Mouse (Mus musculus) MEL (cell line): ENCODE data around the gene Baz2a. TPM values are rescaled to one million over a fixed set of nuclear protein-coding genes. Genes with fewer than 3 reads are reported as not detected.

Experiments
- DNase-seq: peaks from one replicate; pipeline ENCODE4 v3.0.0; 2011; ENCODE audit warnings: low read depth, low spot score
- H3K27ac ChIP-seq: 2 replicates; pipeline ENCODE4 v1.5.1; 2012; ENCODE audit warnings: low read depth, mild to moderate bottlenecking, control low read depth, low read length, moderate library complexity; ENCODE audit not compliant: control insufficient read depth
- H3K27me3 ChIP-seq, 2 experiments: fragments of 150-350 bp in 1 of 2; sonication (generic) in 1 of 2; 2 replicates each; pipeline ENCODE4 v1.6.1; 2012; ENCODE audit warnings: low read length in 2 of 2, mild to moderate bottlenecking in 2 of 2, improper control_type of control experiment in 1 of 2, moderate library complexity in 1 of 2; ENCODE audit not compliant: insufficient read depth in 2 of 2, control insufficient read depth in 1 of 2
- H3K36me3 ChIP-seq, 2 experiments: 2 replicates each; pipeline ENCODE4 v1.6.1; 2012 to 2014; ENCODE audit warnings: low read length in 2 of 2, improper control_type of control experiment in 1 of 2, inconsistent platforms in 1 of 2, mild to moderate bottlenecking in 1 of 2; ENCODE audit not compliant: insufficient read depth in 2 of 2, control insufficient read depth in 1 of 2
- H3K4me1 ChIP-seq, 2 experiments: fragments of 150-350 bp in 1 of 2; sonication (generic) in 1 of 2; 2 replicates each; pipeline ENCODE4 v1.6.1; 2012; ENCODE audit warnings: low read length in 2 of 2, improper control_type of control experiment in 1 of 2, mild to moderate bottlenecking in 1 of 2; ENCODE audit not compliant: insufficient read depth in 2 of 2, control insufficient read depth in 1 of 2
- H3K4me3 ChIP-seq, 2 experiments: fragments of 150-350 bp in 1 of 2; sonication (generic) in 1 of 2; 2 replicates each; pipeline ENCODE4 v1.5.1; 2012; ENCODE audit warnings: low read depth in 2 of 2, low read length in 2 of 2, mild to moderate bottlenecking in 2 of 2, moderate library complexity in 2 of 2, control low read depth in 1 of 2, improper control_type of control experiment in 1 of 2; ENCODE audit not compliant: control insufficient read depth in 1 of 2, insufficient read depth in 1 of 2
- H3K79me2 ChIP-seq: 2 replicates; pipeline ENCODE4 v1.6.1; 2012; ENCODE audit warnings: mild to moderate bottlenecking, low read length, moderate library complexity; ENCODE audit not compliant: control insufficient read depth, poor library complexity, insufficient read depth
- H3K9ac ChIP-seq: 2 replicates; pipeline ENCODE4 v1.6.1; 2012; ENCODE audit warnings: low read depth, mild to moderate bottlenecking, control low read depth, low read length, moderate library complexity; ENCODE audit not compliant: control insufficient read depth, poor library complexity, severe bottlenecking
- H3K9me3 ChIP-seq: fragments of 150-350 bp; sonication (generic); replicated peaks from 2 replicates; pipeline ENCODE4 v1.6.1; 2012; ENCODE audit warnings: mild to moderate bottlenecking, low read length, improper control_type of control experiment, moderate library complexity; ENCODE audit not compliant: insufficient read depth
- CHD1 ChIP-seq: IDR thresholded peaks from 2 replicates; pipeline ENCODE4 v1.6.1; 2012; ENCODE audit warnings: low read depth, mild to moderate bottlenecking, inconsistent platforms, low read length, improper control_type of control experiment
- E2F4 ChIP-seq: IDR thresholded peaks from 2 replicates; pipeline ENCODE4 v1.6.1; 2011; ENCODE audit warnings: low read depth, low read length, improper control_type of control experiment, borderline replicate concordance
- ELF1 ChIP-seq: IDR thresholded peaks from 2 replicates; pipeline ENCODE4 v1.6.1; 2014; ENCODE audit warnings: low read depth, mild to moderate bottlenecking, inconsistent platforms, low read length, improper control_type of control experiment, moderate library complexity
- EP300 ChIP-seq, 2 experiments: IDR thresholded peaks; 2 replicates each; pipeline ENCODE4 v1.6.1; 2011; ENCODE audit warnings: improper control_type of control experiment in 2 of 2, low read length in 2 of 2, low read depth in 1 of 2, mild to moderate bottlenecking in 1 of 2
- ETS1 ChIP-seq: IDR thresholded peaks from 2 replicates; pipeline ENCODE4 v1.6.1; 2012; ENCODE audit warnings: low read depth, mild to moderate bottlenecking, inconsistent platforms, low read length, improper control_type of control experiment, moderate library complexity
- GATA1 ChIP-seq: IDR thresholded peaks from 2 replicates; pipeline ENCODE4 v1.6.1; 2011; ENCODE audit warnings: low read depth, low read length, improper control_type of control experiment
- HCFC1 ChIP-seq: IDR thresholded peaks from 2 replicates; pipeline ENCODE4 v1.6.1; 2012; ENCODE audit warnings: low read depth, mild to moderate bottlenecking, inconsistent platforms, low read length, improper control_type of control experiment, moderate library complexity
- KAT2A ChIP-seq: conservative IDR thresholded peaks from 2 replicates; pipeline ENCODE4 v1.6.1; 2012; ENCODE audit warnings: low read depth, low read length, improper control_type of control experiment, inconsistent platforms
- MAFK ChIP-seq: IDR thresholded peaks from 2 replicates; pipeline ENCODE4 v1.6.1; 2011; ENCODE audit warnings: low read depth, mild to moderate bottlenecking, low read length, improper control_type of control experiment, borderline replicate concordance
- MAZ ChIP-seq: IDR thresholded peaks from 2 replicates; pipeline ENCODE4 v1.6.1; 2012; ENCODE audit warnings: low read depth, mild to moderate bottlenecking, inconsistent platforms, low read length, improper control_type of control experiment
- MEF2A ChIP-seq: IDR thresholded peaks from 2 replicates; pipeline ENCODE4 v1.6.1; 2014; ENCODE audit warnings: low read depth, mild to moderate bottlenecking, inconsistent platforms, low read length, improper control_type of control experiment; ENCODE audit not compliant: poor library complexity, insufficient replicate concordance, severe bottlenecking; ENCODE audit errors: extremely low read depth
- MXI1 ChIP-seq: IDR thresholded peaks from 2 replicates; pipeline ENCODE4 v1.6.1; 2011; ENCODE audit warnings: mild to moderate bottlenecking, low read depth, low read length, improper control_type of control experiment
- MYB ChIP-seq: IDR thresholded peaks from 2 replicates; pipeline ENCODE4 v1.6.1; 2011; ENCODE audit warnings: mild to moderate bottlenecking, low read depth, low read length, improper control_type of control experiment
- MYC ChIP-seq: IDR thresholded peaks from 2 replicates; pipeline ENCODE4 v1.6.1; 2011; ENCODE audit warnings: low read depth, mild to moderate bottlenecking, low read length, improper control_type of control experiment, moderate library complexity
- POLR2AphosphoS2 ChIP-seq: IDR thresholded peaks from 2 replicates; pipeline ENCODE4 v1.6.1; 2011; ENCODE audit warnings: low read length, improper control_type of control experiment
- RAD21 ChIP-seq: IDR thresholded peaks from 2 replicates; pipeline ENCODE4 v1.6.1; 2011; ENCODE audit warnings: mild to moderate bottlenecking, low read depth, low read length, improper control_type of control experiment
- RCOR1 ChIP-seq: IDR thresholded peaks from 2 replicates; pipeline ENCODE4 v1.6.1; 2012; ENCODE audit warnings: low read depth, mild to moderate bottlenecking, inconsistent platforms, low read length, improper control_type of control experiment
- SIN3A ChIP-seq: IDR thresholded peaks from 2 replicates; pipeline ENCODE4 v1.6.1; 2012; ENCODE audit warnings: low read length, improper control_type of control experiment, inconsistent platforms
- UBTF ChIP-seq: IDR thresholded peaks from 2 replicates; pipeline ENCODE4 v1.6.1; 2012; ENCODE audit warnings: low read depth, mild to moderate bottlenecking, inconsistent platforms, low read length, improper control_type of control experiment, moderate library complexity, borderline replicate concordance; ENCODE audit not compliant: insufficient read depth
- USF1 ChIP-seq: IDR thresholded peaks from 2 replicates; pipeline ENCODE4 v1.6.1; 2014; ENCODE audit warnings: low read depth, mild to moderate bottlenecking, inconsistent platforms, low read length, improper control_type of control experiment, moderate library complexity
- ZC3H11A ChIP-seq: IDR thresholded peaks from 2 replicates; pipeline ENCODE4 v1.6.1; 2012; ENCODE audit warnings: low read depth, mild to moderate bottlenecking, inconsistent platforms, low read length, improper control_type of control experiment
- ZKSCAN1 ChIP-seq: IDR thresholded peaks from 2 replicates; pipeline ENCODE4 v1.6.1; 2012; ENCODE audit warnings: low read depth, mild to moderate bottlenecking, inconsistent platforms, low read length, improper control_type of control experiment, moderate library complexity
- ZNF384 ChIP-seq: IDR thresholded peaks from 2 replicates; pipeline ENCODE4 v1.6.1; 2012; ENCODE audit warnings: low read depth, mild to moderate bottlenecking, inconsistent platforms, low read length, improper control_type of control experiment
- polyA plus RNA-seq, 2 experiments: library from polyadenylated mRNA; stranded (reverse) in 1 of 2; unstranded in 1 of 2; fragments of >175 nt in 1 of 2; fragments of >200 nt in 1 of 2; gene quantifications; 2 replicates each; pipeline versions ENCODE4 v1.2.1 to v1.2.4; 2012; ENCODE audit warnings: low replicate concordance in 2 of 2, low read depth in 1 of 2; ENCODE audit not compliant: insufficient read length in 2 of 2, insufficient read depth in 1 of 2, missing spikeins in 1 of 2
- total RNA-seq: library from RNA; depleted of rRNA; stranded (reverse); fragments of 300-350 nt; gene quantifications from 2 replicates; pipeline ENCODE4 v1.2.3, GENCODE M21; 2012

Gene Baz2a
- total and polyA plus RNA-seq, 3 experiments = 5.5 to 46.0 (median 33.8) TPM

DNA sequence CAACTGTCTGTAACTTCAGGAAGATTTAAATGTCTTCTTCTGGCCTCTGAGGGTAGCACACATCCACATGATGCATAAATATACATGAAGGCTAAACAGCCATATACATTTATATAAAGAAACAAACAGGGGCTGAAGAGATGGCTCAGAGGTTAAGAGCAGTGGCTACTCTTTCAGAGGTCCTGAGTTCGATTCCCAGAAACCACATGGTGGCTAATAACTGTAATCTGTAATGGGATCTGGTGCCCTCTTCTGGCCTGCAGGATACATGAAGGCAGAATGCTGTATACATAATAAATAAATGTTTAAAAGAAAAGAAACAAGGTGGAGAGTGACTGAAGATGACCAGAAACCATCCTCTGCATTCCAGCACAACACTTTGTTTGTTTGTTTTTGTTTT is 10.9 kb upstream of the Baz2a start (continued):
- TF ChIP-seq MEF2A (no peak), EP300 (IDR thresholded peaks at IDR 0.05; ENCODE audit: low read depth in 1 of 2, low read length in 2 of 2) (no peak), E2F4 (no peak), ELF1 (no peak), KAT2A (no peak), CHD1 (no peak), ZC3H11A (peak; percentile 34; the same call in 1 of the 2 replicates), SIN3A (no peak), UBTF (no peak), USF1 (no peak), MYB (no peak), GATA1 (no peak), ZNF384 (no peak), ETS1 (no peak), RAD21 (peak; percentile 26), MAFK (no peak)

DNA sequence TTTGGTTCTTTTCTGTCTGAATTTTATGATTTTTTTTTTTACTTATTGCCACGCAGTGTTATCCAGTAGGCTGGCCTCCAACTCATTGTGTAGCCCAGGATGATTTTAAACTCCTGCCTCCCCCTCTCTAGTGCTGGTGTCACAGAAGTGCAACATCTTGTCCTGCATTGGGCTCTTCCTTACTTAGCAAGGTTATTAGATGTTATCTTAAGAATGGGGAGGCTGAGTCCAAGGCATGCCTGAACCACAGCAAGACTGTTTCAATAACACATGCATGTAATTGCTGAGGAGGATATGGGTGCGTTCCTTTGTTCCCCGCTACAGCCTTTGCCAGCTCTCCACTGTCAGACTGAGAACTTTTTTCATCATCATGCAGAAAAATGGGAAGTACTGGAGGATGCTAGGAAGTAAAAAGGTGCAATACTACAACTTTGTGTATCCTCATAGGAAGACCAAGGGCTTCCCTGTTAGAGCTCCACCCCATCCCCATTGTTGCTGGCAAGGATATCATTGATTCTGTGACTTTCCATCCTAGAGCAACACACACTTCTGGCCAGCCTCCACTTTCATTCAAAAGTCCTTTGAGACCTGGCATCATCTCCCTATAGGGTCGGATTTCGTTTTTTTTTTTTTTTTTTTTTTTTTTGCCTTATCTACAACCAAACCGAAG is 9.4 kb upstream of the Baz2a start:
- DNase-seq = peak; percentile 78
- H3K36me3 ChIP-seq = peaks cover 26 to 31% of the 10 kb centered on the region in 2 experiments
- H3K4me3 ChIP-seq = peak overlapping the region; percentile 65 to 66
- TF ChIP-seq EP300 (IDR thresholded peaks at IDR 0.05; ENCODE audit: low read depth in 1 of 2, low read length in 2 of 2) = peak in 1 of 2 experiments; percentile 80; a peak in 3 of 4 replicates
- TF ChIP-seq MYB = peak; percentile 87
- 0 out of 2 replicates have a peak, but pooled peaks have one; percentile 11 for TF ChIP-seq KAT2A
- TF ChIP-seq MYC = 0 out of 2 replicates have a peak, but pooled peaks have one; percentile 30
- TF ChIP-seq ELF1 = no peak
- peak; percentile 74 for TF ChIP-seq RCOR1
- peak; percentile 99 for TF ChIP-seq ZNF384
- 0 out of 2 replicates have a peak, but pooled peaks have one; percentile 2 for TF ChIP-seq MXI1
- TF ChIP-seq MAZ = no peak
- no peak; the same call in none of the 2 replicates for TF ChIP-seq ETS1
- TF ChIP-seq GATA1 = peak; percentile 90
- TF ChIP-seq POLR2AphosphoS2 = 0 out of 2 replicates have a peak, but pooled peaks have one; percentile 13
- peak; percentile 64; the same call in 1 of the 2 replicates for TF ChIP-seq ZKSCAN1
- peak; percentile 23 for TF ChIP-seq HCFC1
- peaks cover 33% of the 10 kb centered on the region for H3K79me2 ChIP-seq
- no peaks in the 10 kb centered on the region for H3K9me3 ChIP-seq
- H3K27me3 ChIP-seq = no peaks in the 10 kb centered on the region
- peak overlapping the region; percentile 89 for H3K27ac ChIP-seq
- peak overlapping the region; percentile 77 for H3K9ac ChIP-seq
- H3K4me1 ChIP-seq = peaks cover 6 to 27% of the 10 kb centered on the region in 2 experiments
